In the genomic region with DNA sequence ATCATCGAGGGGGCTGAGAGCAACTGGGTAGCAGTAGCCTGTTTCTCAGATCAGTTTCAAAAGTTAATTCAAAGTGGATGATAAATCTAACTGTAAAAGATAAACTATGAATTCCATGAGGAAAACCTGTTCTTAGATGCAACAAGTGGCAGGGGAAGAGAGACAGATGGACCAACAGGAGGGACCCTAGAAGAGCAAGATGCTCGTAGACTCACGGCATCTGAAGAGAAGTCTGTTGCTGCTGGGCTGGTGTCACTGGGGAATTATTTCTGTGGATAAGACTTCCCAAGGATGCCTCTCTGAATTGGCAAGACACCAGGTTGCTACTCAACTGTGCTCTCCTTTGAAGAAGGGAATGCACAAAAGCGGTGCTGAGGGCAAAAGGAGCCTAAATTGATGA, we compare ENCODE assay signal across 17 mouse cellular contexts.
DNase-seq lines count a peak whose midpoint lies in the region; ATAC-seq and TF ChIP-seq lines count a peak whose summit lies in the region.
"Had no signal": no experiment of that assay in that cellular context is flagged by ENCODE, and none has a peak within 500 bp of the region (broad histone marks: within the 10 kb centered on the region; RNA-seq: fewer than 3 reads in every experiment).

No protein-coding gene starts in this region.

- no peaks in the 10 kb centered on the region for H3K9me3 ChIP-seq in forebrain, postnatal 0 days (ENCODE audit: low read length)
- H3K9me3 ChIP-seq in forebrain, embryonic 15.5 days: no peaks in the 10 kb centered on the region
- no peaks in the 10 kb centered on the region for H3K9me3 ChIP-seq in limb, embryonic 10.5 days (replicated peaks)
- H3K9me3 ChIP-seq: hindbrain, embryonic 13.5 days; limb, embryonic 13.5 days; midbrain, embryonic 13.5 days; stomach, embryonic 15.5 days had no signal

- H3K4me3 ChIP-seq in forebrain, postnatal 0 days (ENCODE audit: low read depth, low read length): no peak overlapping the region
- H3K4me3 ChIP-seq in forebrain, embryonic 15.5 days: no peak overlapping the region
- H3K4me3 ChIP-seq in limb, embryonic 10.5 days: no peak overlapping the region
- H3K4me3 ChIP-seq: hindbrain, embryonic 13.5 days; limb, embryonic 13.5 days; midbrain, embryonic 13.5 days; stomach, embryonic 15.5 days had no signal

- H3K4me2 ChIP-seq in forebrain, postnatal 0 days (ENCODE audit: low read depth): no peak overlapping the region
- no peak overlapping the region for H3K4me2 ChIP-seq in forebrain, embryonic 15.5 days (replicated peaks)
- H3K4me2 ChIP-seq: hindbrain, embryonic 13.5 days; limb, embryonic 13.5 days; midbrain, embryonic 13.5 days; stomach, embryonic 15.5 days had no signal

- no peak for TF ChIP-seq CTCF in forebrain, postnatal 0 days (IDR thresholded peaks at IDR 0.05; ENCODE audit: low read depth)
- no peak for TF ChIP-seq CTCF in brain, embryonic 14.5 days (IDR thresholded peaks at IDR 0.05; ENCODE audit: borderline replicate concordance, extremely low read depth, insufficient read depth, insufficient read length)

- no peak overlapping the region for H3K9ac ChIP-seq in forebrain, postnatal 0 days
- no peak overlapping the region for H3K9ac ChIP-seq in forebrain, embryonic 15.5 days (replicated peaks)
- H3K9ac ChIP-seq: hindbrain, embryonic 13.5 days; limb, embryonic 13.5 days; liver, embryonic 14.5 days; midbrain, embryonic 13.5 days; stomach, embryonic 15.5 days had no signal

- intact Hi-C loops in gastrocnemius, postnatal 36 days (cut with DNase I): no loop called here

- no peak overlapping the region for H3K27ac ChIP-seq in forebrain, postnatal 0 days (ENCODE audit: low read depth, low read length)
- H3K27ac ChIP-seq in forebrain, embryonic 15.5 days (replicated peaks): no peak overlapping the region
- H3K27ac ChIP-seq in limb, embryonic 10.5 days: peak overlapping the region; percentile 25; the same call in 1 of the 2 replicates
- H3K27ac ChIP-seq: hindbrain, embryonic 13.5 days; limb, embryonic 13.5 days; liver, embryonic 14.5 days; midbrain, embryonic 13.5 days; stomach, embryonic 15.5 days had no signal

- WGBS in forebrain, postnatal 0 days: 72% methylated on average over 4 of the region's 4 CpGs
- 74% methylated on average over 4 of the region's 4 CpGs for WGBS in forebrain, embryonic 15.5 days
- WGBS in limb, embryonic 10.5 days: 94% methylated on average over 4 of the region's 4 CpGs

- H3K4me1 ChIP-seq in forebrain, postnatal 0 days (ENCODE audit: insufficient read depth): no peaks in the 10 kb centered on the region
- H3K4me1 ChIP-seq in forebrain, embryonic 15.5 days: no peaks in the 10 kb centered on the region
- H3K4me1 ChIP-seq in limb, embryonic 10.5 days: peaks cover 54% of the 10 kb centered on the region
- H3K4me1 ChIP-seq: midbrain, embryonic 13.5 days; stomach, embryonic 15.5 days had no signal

- no peak for TF ChIP-seq POLR2A in brain, embryonic 14.5 days (IDR thresholded peaks at IDR 0.05; ENCODE audit: borderline replicate concordance, extremely low read depth, insufficient read depth, insufficient read length, poor library complexity, severe bottlenecking)

- no peaks in the 10 kb centered on the region for H3K27me3 ChIP-seq in forebrain, postnatal 0 days (ENCODE audit: insufficient read depth, low read length)
- no peaks in the 10 kb centered on the region for H3K27me3 ChIP-seq in forebrain, embryonic 15.5 days
- no peaks in the 10 kb centered on the region for H3K27me3 ChIP-seq in limb, embryonic 10.5 days (ENCODE audit: low read depth, poor library complexity, severe bottlenecking)
- H3K27me3 ChIP-seq: hindbrain, embryonic 13.5 days; midbrain, embryonic 13.5 days; stomach, embryonic 15.5 days had no signal

- peak; percentile 80 for DNase-seq in forebrain, postnatal 0 days
- DNase-seq in brain, embryonic 14.5 days (ENCODE audit: low read depth): peak; percentile 54
- DNase-seq in layer of hippocampus, adult 18-20 months (ENCODE audit: low spot score in 2 of 2): peak; percentile 46 to 84
- no peak for DNase-seq in limb, embryonic 10.5 days (ENCODE audit: low spot score)
- no peak for DNase-seq in gastrocnemius, postnatal 36 days
- DNase-seq in heart, adult 8-10 months (ENCODE audit: low spot score): no peak
- DNase-seq in thymus, postnatal 36 days: no peak
- DNase-seq: adrenal gland, postnatal 14 days; cerebellum, postnatal 25 days; heart, adult 18-20 months had no signal

- no peaks in the 10 kb centered on the region for H3K36me3 ChIP-seq in forebrain, postnatal 0 days (ENCODE audit: insufficient read depth)
- no peaks in the 10 kb centered on the region for H3K36me3 ChIP-seq in forebrain, embryonic 15.5 days
- no peaks in the 10 kb centered on the region for H3K36me3 ChIP-seq in limb, embryonic 10.5 days
- H3K36me3 ChIP-seq: hindbrain, embryonic 13.5 days; limb, embryonic 13.5 days; midbrain, embryonic 13.5 days; stomach, embryonic 15.5 days had no signal

- peak; percentile 65 for ATAC-seq in forebrain, postnatal 0 days
- no peak; the same call in 1 of the 2 replicates for ATAC-seq in forebrain, embryonic 15.5 days (replicated peaks)
- ATAC-seq: lung, postnatal 0 days; midbrain, embryonic 13.5 days had no signal

Comparison
In these comparisons a context has a peak if more than half of its experiments do, and no peak if none do; other contexts are left out.
1. DNase-seq: peak in forebrain, postnatal 0 days (single experiment), brain, embryonic 14.5 days (single experiment) and layer of hippocampus, adult 18-20 months (2 of 2); none in limb, embryonic 10.5 days (single experiment), gastrocnemius, postnatal 36 days (0 of 2), heart, adult 8-10 months (single experiment) and thymus, postnatal 36 days (0 of 2).